Mouse (Mus musculus) forebrain, postnatal 0 days (tissue): ENCODE results near the gene Hoxb8. TPM values are rescaled to one million over a fixed set of nuclear protein-coding genes. Genes with fewer than 3 reads are reported as not detected.

Experiments used
- ATAC-seq: fragments of 200-750 bp; cut with Nextera tagmentation; 2 replicates; pipeline ENCODE4 v1.8.0; 2017; ENCODE audit warnings: mild to moderate bottlenecking, moderate library complexity
- DNase-seq: peaks from one replicate; pipeline ENCODE4 v3.0.0-alpha.2; 2015
- H3K27ac ChIP-seq: fragments of 300-500 bp; sonication (generic); 2 replicates; pipeline ENCODE4 v1.5.1; 2014; ENCODE audit warnings: low read depth, mild to moderate bottlenecking, antibody characterized with exemption, low read length, moderate library complexity, mixed read lengths
- H3K27me3 ChIP-seq: fragments of 300-500 bp; sonication (generic); 2 replicates; pipeline ENCODE4 v1.6.1; 2014; ENCODE audit warnings: mild to moderate bottlenecking, low read length, mixed read lengths; ENCODE audit not compliant: insufficient read depth
- H3K36me3 ChIP-seq: fragments of 300-500 bp; sonication (generic); 2 replicates; pipeline ENCODE4 v1.6.1; 2014; ENCODE audit warnings: mild to moderate bottlenecking, moderate library complexity; ENCODE audit not compliant: insufficient read depth
- H3K4me1 ChIP-seq: fragments of 300-500 bp; sonication (generic); 2 replicates; pipeline ENCODE4 v1.6.1; 2014; ENCODE audit warnings: antibody characterized with exemption; ENCODE audit not compliant: insufficient read depth
- H3K4me2 ChIP-seq: fragments of 300-500 bp; sonication (generic); 2 replicates; pipeline ENCODE4 v1.6.1; 2014; ENCODE audit warnings: low read depth, mild to moderate bottlenecking, moderate library complexity
- H3K4me3 ChIP-seq: fragments of 300-500 bp; sonication (generic); 2 replicates; pipeline ENCODE4 v1.5.1; 2014; ENCODE audit warnings: low read depth, low read length, mixed read lengths
- H3K9ac ChIP-seq: fragments of 300-500 bp; sonication (generic); 2 replicates; pipeline ENCODE4 v1.6.1; 2014; ENCODE audit warnings: mild to moderate bottlenecking
- H3K9me3 ChIP-seq: fragments of 300-500 bp; sonication (generic); 2 replicates; pipeline ENCODE4 v1.6.1; 2016; ENCODE audit warnings: low read length
- CTCF ChIP-seq: sonication (generic); IDR thresholded peaks from 2 replicates; pipeline ENCODE4 v1.5.1; 2016; ENCODE audit warnings: antibody characterized with exemption, control low read depth, low read depth
- WGBS: fragments of 180-500 bp; shearing (Covaris S2); extraction: QIAGEN DNeasy Blood & Tissue Kit; methylation state at CpG from one replicate; pipeline ENCODE4 v1.1.7; 2014; 5-methylcytosine and 5-hydroxymethylcytosine counted together
- polyA plus RNA-seq: library from polyadenylated mRNA; unstranded; fragments of >200 nt; fragmentation: Nextera tagmentation; extraction: Ambion mirVana; gene quantifications from 2 replicates; pipeline ENCODE4 v1.2.1, GENCODE M21; 2015
- total RNA-seq: library from RNA; depleted of rRNA; stranded (reverse); fragments of >200 nt; gene quantifications from 2 replicates; pipeline ENCODE4 v1.2.3, GENCODE M21; 2014

The Hoxb8 gene
- total and polyA plus RNA-seq, 2 experiments from 2014 or later = not detected

DNA sequence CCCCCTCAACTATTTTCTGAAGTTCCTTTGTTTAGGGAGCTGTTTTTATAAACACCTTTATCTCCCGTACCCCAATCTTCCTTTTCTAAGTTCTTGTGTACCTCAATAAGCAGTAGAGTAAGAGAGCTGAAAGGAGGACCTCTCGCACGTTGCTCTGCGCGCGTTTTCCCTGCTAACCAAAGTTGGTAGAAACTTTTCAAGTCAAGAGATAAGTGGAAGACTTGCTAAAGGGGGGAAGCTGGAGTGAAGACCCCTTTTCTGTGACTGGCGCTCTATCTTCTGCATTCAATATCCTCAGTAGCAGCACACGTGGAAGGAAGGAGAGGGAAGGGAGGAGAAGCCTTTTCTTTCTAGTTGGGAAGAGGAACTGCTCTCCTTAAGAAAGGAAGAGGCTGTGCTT is 43.3 kb downstream of the Hoxb8 start:
- Histone ChIP-seq H3K4me2 (no peak overlapping the region), H3K4me1 (no peaks in the 10 kb centered on the region), H3K9ac (no peak overlapping the region), H3K9me3 (no peaks in the 10 kb centered on the region), H3K27me3 (peaks cover 100% of the 10 kb centered on the region), H3K4me3 (no peak overlapping the region), H3K36me3 (no peaks in the 10 kb centered on the region), H3K27ac (no peak overlapping the region)
- no peak for ATAC-seq
- TF ChIP-seq CTCF = no peak
- WGBS = 2% methylated on average over 8 of the region's 8 CpGs
- DNase-seq = no peak

DNA sequence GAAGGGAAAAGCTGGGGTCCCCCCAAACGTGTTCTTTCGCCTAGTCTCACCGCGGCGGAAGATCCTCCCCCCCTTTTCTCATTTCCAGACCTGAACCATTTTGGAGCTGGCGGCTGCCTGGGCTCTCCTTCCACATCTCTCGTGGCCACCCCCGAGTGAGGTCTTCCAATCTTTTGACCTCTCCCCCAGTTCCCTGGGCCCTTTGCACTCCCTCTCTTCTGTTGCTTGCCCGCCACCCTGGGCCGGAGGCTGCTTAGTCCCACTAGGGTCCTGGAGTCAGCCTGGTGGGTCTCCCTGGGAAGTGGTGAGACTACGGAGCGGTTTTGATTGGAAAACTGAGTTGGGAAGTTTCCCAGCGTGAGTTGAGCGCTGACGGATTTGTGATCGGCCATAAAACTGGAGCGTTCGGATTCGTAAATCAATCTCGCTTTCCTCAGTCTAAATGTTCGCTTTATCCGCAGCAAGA is 44.1 kb downstream of the Hoxb8 start:
- Histone ChIP-seq H3K36me3 (no peaks in the 10 kb centered on the region), H3K4me1 (no peaks in the 10 kb centered on the region), H3K27me3 (peaks cover 100% of the 10 kb centered on the region), H3K9ac (no peak overlapping the region), H3K4me2 (no peak overlapping the region), H3K27ac (no peak overlapping the region), H3K9me3 (no peaks in the 10 kb centered on the region), H3K4me3 (no peak overlapping the region)
- no peak for TF ChIP-seq CTCF
- DNase-seq (no peak), ATAC-seq (no peak)
- 2% methylated on average over 22 of the region's 22 CpGs for WGBS

GRCm38 (mm10) chr11:96326705-96327104 is 45.0 kb downstream of the Hoxb8 start:
- no peak overlapping the region for H3K9ac ChIP-seq
- no peak for DNase-seq
- peaks cover 100% of the 10 kb centered on the region for H3K27me3 ChIP-seq
- H3K9me3 ChIP-seq = no peaks in the 10 kb centered on the region
- no peak for TF ChIP-seq CTCF
- ATAC-seq = no peak
- no peak overlapping the region for H3K27ac ChIP-seq
- 2% methylated on average over 12 of the region's 12 CpGs for WGBS
- no peaks in the 10 kb centered on the region for H3K36me3 ChIP-seq
- H3K4me2 ChIP-seq = no peak overlapping the region
- H3K4me3 ChIP-seq = no peak overlapping the region
- no peaks in the 10 kb centered on the region for H3K4me1 ChIP-seq

GRCm38 (mm10) chr11:96327122-96327521 is 45.4 kb downstream of the Hoxb8 start:
- Histone ChIP-seq H3K4me1 (no peaks in the 10 kb centered on the region), H3K27ac (no peak overlapping the region), H3K9ac (no peak overlapping the region), H3K4me2 (no peak overlapping the region), H3K4me3 (no peak overlapping the region), H3K27me3 (peaks cover 100% of the 10 kb centered on the region), H3K36me3 (no peaks in the 10 kb centered on the region), H3K9me3 (no peaks in the 10 kb centered on the region)
- DNase-seq (no peak), ATAC-seq (no peak)
- 3% methylated on average over 7 of the region's 7 CpGs for WGBS
- TF ChIP-seq CTCF = no peak

GRCm38 (mm10) chr11:96327750-96328149 is 46.0 kb downstream of the Hoxb8 start:
- H3K4me2 ChIP-seq = no peak overlapping the region
- H3K27me3 ChIP-seq = peaks cover 100% of the 10 kb centered on the region
- no peak overlapping the region for H3K9ac ChIP-seq
- no peaks in the 10 kb centered on the region for H3K36me3 ChIP-seq
- WGBS = 6% methylated on average over 5 of the region's 5 CpGs
- no peak overlapping the region for H3K27ac ChIP-seq
- H3K4me3 ChIP-seq = no peak overlapping the region
- no peak for TF ChIP-seq CTCF
- no peaks in the 10 kb centered on the region for H3K9me3 ChIP-seq
- no peak for ATAC-seq
- no peaks in the 10 kb centered on the region for H3K4me1 ChIP-seq
- no peak for DNase-seq

- no peak overlapping the region for H3K9ac ChIP-seq
- WGBS = 3% methylated on average over 8 of the region's 8 CpGs
These were observed 46.9 kb downstream of the Hoxb8 start for GRCm38 (mm10) chr11:96328605-96329004.

DNA sequence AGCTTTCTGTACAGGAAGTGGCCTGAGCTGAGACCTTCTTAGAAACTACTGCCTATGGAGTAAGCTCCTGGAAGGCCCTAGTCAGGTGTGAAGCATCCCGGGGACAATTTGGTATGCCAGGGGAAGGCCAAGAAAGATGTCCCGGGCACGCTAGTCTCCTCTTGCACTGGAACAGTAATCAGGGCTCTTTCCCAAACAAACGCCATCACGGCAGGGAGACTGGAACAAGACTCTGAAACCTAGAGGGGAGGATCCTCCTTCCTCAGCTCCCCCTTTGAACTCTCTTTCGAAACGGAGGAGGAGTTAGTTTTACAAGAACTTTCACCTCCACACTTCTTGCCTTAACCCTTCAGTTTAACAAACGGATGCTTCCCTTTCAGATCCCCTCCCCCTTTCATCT is 50.4 kb downstream of the Hoxb8 start:
- Histone ChIP-seq H3K27me3 (peaks cover 100% of the 10 kb centered on the region), H3K4me2 (no peak overlapping the region), H3K27ac (no peak overlapping the region), H3K36me3 (no peaks in the 10 kb centered on the region), H3K4me1 (no peaks in the 10 kb centered on the region), H3K9me3 (no peaks in the 10 kb centered on the region), H3K9ac (no peak overlapping the region), H3K4me3 (no peak overlapping the region)
- ATAC-seq = no peak
- no peak for DNase-seq
- WGBS = under 1% methylated on average over 8 of the region's 8 CpGs
- TF ChIP-seq CTCF = no peak

More at GRCm38 (mm10) chr11:96328605-96329004, 46.9 kb downstream of the Hoxb8 start:
- ATAC-seq = no peak
- Histone ChIP-seq H3K4me2 (no peak overlapping the region), H3K27me3 (peaks cover 100% of the 10 kb centered on the region), H3K36me3 (no peaks in the 10 kb centered on the region), H3K4me1 (no peaks in the 10 kb centered on the region), H3K9me3 (no peaks in the 10 kb centered on the region), H3K27ac (no peak overlapping the region), H3K4me3 (no peak overlapping the region)
- no peak for TF ChIP-seq CTCF
- no peak for DNase-seq
